Mouse (Mus musculus): Measurements from ENCODE around the gene Spaca9. TPM values are rescaled to one million over a fixed set of nuclear protein-coding genes. Genes with fewer than 3 reads are reported as not detected.

Spaca9 gene
- polyA plus RNA-seq, 1 experiment from 2014 or later, result 2.7 TPM

- 78% methylated on average over 3 of the region's 3 CpGs for WGBS
- no peak overlapping the region for H3K27ac ChIP-seq (replicated peaks in 1 of 2; ENCODE audit: control insufficient read depth in 1 of 2, insufficient read depth in 1 of 2, low read depth in 2 of 2, low read length in 2 of 2)
- no peak overlapping the region for H3K9ac ChIP-seq (ENCODE audit: low read length)
- no peaks in the 10 kb centered on the region for H3K9me3 ChIP-seq (ENCODE audit: control insufficient read depth, low read length)
- H3K4me3 ChIP-seq (ENCODE audit: control insufficient read depth in 1 of 2, insufficient read depth in 1 of 2, low read depth in 1 of 2, low read length in 2 of 2), result no peak overlapping the region
- no peak for ATAC-seq (ENCODE audit: insufficient number of reproducible peaks, insufficient read depth, low FRiP score, low read depth)
- no peaks in the 10 kb centered on the region for H3K27me3 ChIP-seq (ENCODE audit: control insufficient read depth, insufficient read depth, low read length)
- peaks cover 96% of the 10 kb centered on the region for H3K36me3 ChIP-seq (ENCODE audit: control insufficient read depth, insufficient read depth, low read length)
- no peaks in the 10 kb centered on the region for H3K4me1 ChIP-seq (ENCODE audit: control insufficient read depth in 2 of 2, insufficient read depth in 2 of 2, low read length in 2 of 2)
- H3K4me2 ChIP-seq (ENCODE audit: low read length), result no peak overlapping the region
Observed at GRCm38 (mm10) chr2:28665818-28666217, 33.7 kb downstream of the Spaca9 start.

GRCm38 (mm10) chr2:28662891-28663290, 36.6 kb downstream of the Spaca9 start:
- H3K36me3 ChIP-seq (ENCODE audit: control insufficient read depth, insufficient read depth, low read length), result peaks cover 96% of the 10 kb centered on the region
- H3K4me2 ChIP-seq (ENCODE audit: low read length), result no peak overlapping the region
- H3K4me3 ChIP-seq (ENCODE audit: control insufficient read depth in 1 of 2, insufficient read depth in 1 of 2, low read depth in 1 of 2, low read length in 2 of 2), result no peak overlapping the region
- no peak overlapping the region for H3K27ac ChIP-seq (replicated peaks in 1 of 2; ENCODE audit: control insufficient read depth in 1 of 2, insufficient read depth in 1 of 2, low read depth in 2 of 2, low read length in 2 of 2)
- H3K9ac ChIP-seq (ENCODE audit: low read length), result no peak overlapping the region
- H3K27me3 ChIP-seq (ENCODE audit: control insufficient read depth, insufficient read depth, low read length), result no peaks in the 10 kb centered on the region
- 92% methylated on average over 3 of the region's 3 CpGs for WGBS
- ATAC-seq (ENCODE audit: insufficient number of reproducible peaks, insufficient read depth, low FRiP score, low read depth), result no peak
- no peaks in the 10 kb centered on the region for H3K4me1 ChIP-seq (ENCODE audit: control insufficient read depth in 2 of 2, insufficient read depth in 2 of 2, low read length in 2 of 2)
- H3K9me3 ChIP-seq (ENCODE audit: control insufficient read depth, low read length), result no peaks in the 10 kb centered on the region

GRCm38 (mm10) chr2:28656216-28656615, 43.3 kb downstream of the Spaca9 start:
- no peak overlapping the region for H3K4me2 ChIP-seq (ENCODE audit: low read length)
- ATAC-seq (ENCODE audit: insufficient number of reproducible peaks, insufficient read depth, low FRiP score, low read depth), result no peak
- H3K4me3 ChIP-seq (ENCODE audit: control insufficient read depth in 1 of 2, insufficient read depth in 1 of 2, low read depth in 1 of 2, low read length in 2 of 2), result no peak overlapping the region
- no peaks in the 10 kb centered on the region for H3K27me3 ChIP-seq (ENCODE audit: control insufficient read depth, insufficient read depth, low read length)
- H3K4me1 ChIP-seq (ENCODE audit: control insufficient read depth in 2 of 2, insufficient read depth in 2 of 2, low read length in 2 of 2), result no peaks in the 10 kb centered on the region
- H3K9ac ChIP-seq (ENCODE audit: low read length), result no peak overlapping the region
- no peaks in the 10 kb centered on the region for H3K9me3 ChIP-seq (ENCODE audit: control insufficient read depth, low read length)
- WGBS, result 77% methylated on average over 8 of the region's 8 CpGs
- H3K36me3 ChIP-seq (ENCODE audit: control insufficient read depth, insufficient read depth, low read length), result peaks cover 68% of the 10 kb centered on the region
- no peak overlapping the region for H3K27ac ChIP-seq (replicated peaks in 1 of 2; ENCODE audit: control insufficient read depth in 1 of 2, insufficient read depth in 1 of 2, low read depth in 2 of 2, low read length in 2 of 2)

- Histone ChIP-seq H3K9ac (ENCODE audit: low read length) (no peak overlapping the region), H3K4me2 (ENCODE audit: low read length) (no peak overlapping the region), H3K4me1 (ENCODE audit: control insufficient read depth in 2 of 2, insufficient read depth in 2 of 2, low read length in 2 of 2) (no peaks in the 10 kb centered on the region), H3K27me3 (ENCODE audit: control insufficient read depth, insufficient read depth, low read length) (no peaks in the 10 kb centered on the region), H3K36me3 (ENCODE audit: control insufficient read depth, insufficient read depth, low read length) (peaks cover 49% of the 10 kb centered on the region), H3K27ac (replicated peaks in 1 of 2; ENCODE audit: control insufficient read depth in 1 of 2, insufficient read depth in 1 of 2, low read depth in 2 of 2, low read length in 2 of 2) (no peak overlapping the region), H3K4me3 (ENCODE audit: control insufficient read depth in 1 of 2, insufficient read depth in 1 of 2, low read depth in 1 of 2, low read length in 2 of 2) (no peak overlapping the region), H3K9me3 (ENCODE audit: control insufficient read depth, low read length) (no peaks in the 10 kb centered on the region)
- WGBS, result 64% methylated on average over 2 of the region's 2 CpGs
- no peak for ATAC-seq (ENCODE audit: insufficient number of reproducible peaks, insufficient read depth, low FRiP score, low read depth)
Observed at GRCm38 (mm10) chr2:28654295-28654694, 45.2 kb downstream of the Spaca9 start.

- no peaks in the 10 kb centered on the region for H3K27me3 ChIP-seq (ENCODE audit: control insufficient read depth, insufficient read depth, low read length)
- H3K9ac ChIP-seq (ENCODE audit: low read length), result no peak overlapping the region
- no peak overlapping the region for H3K27ac ChIP-seq (replicated peaks in 1 of 2; ENCODE audit: control insufficient read depth in 1 of 2, insufficient read depth in 1 of 2, low read depth in 2 of 2, low read length in 2 of 2)
- no peaks in the 10 kb centered on the region; a peak in 1 of 4 replicates for H3K4me1 ChIP-seq (ENCODE audit: control insufficient read depth in 2 of 2, insufficient read depth in 2 of 2, low read length in 2 of 2)
- no peaks in the 10 kb centered on the region for H3K9me3 ChIP-seq (ENCODE audit: control insufficient read depth, low read length)
- H3K4me3 ChIP-seq (ENCODE audit: control insufficient read depth in 1 of 2, insufficient read depth in 1 of 2, low read depth in 1 of 2, low read length in 2 of 2), result no peak overlapping the region
- ATAC-seq (ENCODE audit: insufficient number of reproducible peaks, insufficient read depth, low FRiP score, low read depth), result no peak
- peaks cover 39% of the 10 kb centered on the region for H3K36me3 ChIP-seq (ENCODE audit: control insufficient read depth, insufficient read depth, low read length)
- H3K4me2 ChIP-seq (ENCODE audit: low read length), result no peak overlapping the region
- 90% methylated on average over 7 of the region's 7 CpGs for WGBS
Observed at GRCm38 (mm10) chr2:28653351-28653750, 46.2 kb downstream of the Spaca9 start.

GRCm38 (mm10) chr2:28650526-28650925, 49.0 kb downstream of the Spaca9 start:
- Histone ChIP-seq H3K27ac (replicated peaks in 1 of 2; ENCODE audit: control insufficient read depth in 1 of 2, insufficient read depth in 1 of 2, low read depth in 2 of 2, low read length in 2 of 2) (no peak overlapping the region), H3K4me1 (ENCODE audit: control insufficient read depth in 2 of 2, insufficient read depth in 2 of 2, low read length in 2 of 2) (no peaks in the 10 kb centered on the region; a peak in 1 of 4 replicates), H3K4me3 (ENCODE audit: control insufficient read depth in 1 of 2, insufficient read depth in 1 of 2, low read depth in 1 of 2, low read length in 2 of 2) (no peak overlapping the region), H3K9ac (ENCODE audit: low read length) (no peak overlapping the region), H3K27me3 (ENCODE audit: control insufficient read depth, insufficient read depth, low read length) (no peaks in the 10 kb centered on the region), H3K9me3 (ENCODE audit: control insufficient read depth, low read length) (no peaks in the 10 kb centered on the region), H3K36me3 (ENCODE audit: control insufficient read depth, insufficient read depth, low read length) (peaks cover 15% of the 10 kb centered on the region), H3K4me2 (ENCODE audit: low read length) (no peak overlapping the region)
- ATAC-seq (ENCODE audit: insufficient number of reproducible peaks, insufficient read depth, low FRiP score, low read depth), result no peak

- Histone ChIP-seq H3K4me3 (ENCODE audit: control insufficient read depth in 1 of 2, insufficient read depth in 1 of 2, low read depth in 1 of 2, low read length in 2 of 2) (no peak overlapping the region), H3K27ac (replicated peaks in 1 of 2; ENCODE audit: control insufficient read depth in 1 of 2, insufficient read depth in 1 of 2, low read depth in 2 of 2, low read length in 2 of 2) (no peak overlapping the region), H3K27me3 (ENCODE audit: control insufficient read depth, insufficient read depth, low read length) (no peaks in the 10 kb centered on the region), H3K4me2 (ENCODE audit: low read length) (no peak overlapping the region), H3K9me3 (ENCODE audit: control insufficient read depth, low read length) (no peaks in the 10 kb centered on the region), H3K36me3 (ENCODE audit: control insufficient read depth, insufficient read depth, low read length) (no peaks in the 10 kb centered on the region), H3K9ac (ENCODE audit: low read length) (no peak overlapping the region), H3K4me1 (ENCODE audit: control insufficient read depth in 2 of 2, insufficient read depth in 2 of 2, low read length in 2 of 2) (peaks cover 0 to 3% of the 10 kb centered on the region in 2 experiments)
- WGBS, result 90% methylated on average over 3 of the region's 3 CpGs
- no peak for ATAC-seq (ENCODE audit: insufficient number of reproducible peaks, insufficient read depth, low FRiP score, low read depth)
Observed at GRCm38 (mm10) chr2:28643081-28643480, 56.4 kb downstream of the Spaca9 start.

All from heart, embryonic 14.5 days (tissue).